Mouse (Mus musculus): ENCODE data around the gene March7.

DNA sequence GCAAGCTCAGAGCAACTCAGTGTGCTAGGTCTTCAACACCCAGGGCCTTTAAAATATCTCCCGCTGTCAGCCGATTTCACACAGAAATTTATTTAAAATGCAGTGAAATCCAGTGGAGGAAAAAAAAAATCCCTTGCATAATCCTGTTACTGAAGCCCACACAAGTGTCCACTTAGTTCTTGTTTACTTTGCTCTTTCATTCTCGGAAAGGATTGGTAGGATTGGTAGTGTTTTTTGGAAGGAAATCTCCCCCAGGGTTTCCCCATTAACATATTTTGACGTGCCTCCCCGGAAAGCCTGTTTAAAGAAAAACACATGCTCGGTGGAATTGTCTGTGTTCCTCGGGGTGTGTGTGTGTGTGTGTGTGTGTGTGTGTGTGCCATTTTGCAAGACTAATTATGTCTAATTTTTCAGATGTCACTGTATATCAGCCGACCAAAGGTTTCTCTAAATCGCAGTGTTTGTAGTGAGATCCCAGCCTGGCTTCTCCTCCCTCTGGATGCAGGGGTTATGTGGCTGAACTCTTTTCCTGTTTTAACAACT, 73.6 kb downstream of the March7 start:
- TF ChIP-seq CTCF (IDR thresholded peaks at IDR 0.05; ENCODE audit: insufficient read depth, low read depth, low read length) (no peak), POLR2A (IDR thresholded peaks at IDR 0.05; ENCODE audit: insufficient read depth, low read depth, low read length) (no peak)
